Mouse (Mus musculus) bone marrow macrophage, adult 2 months (primary cell): ENCODE results near the gene Gm28557.
"Not testable (repeated sequence)": the region's sequence is repeated elsewhere in the genome, so short reads cannot be mapped to it uniquely, and the experiment has no call there.

Source experiments
- CTCF ChIP-seq: IDR thresholded peaks from 2 replicates; pipeline ENCODE4 v1.5.1; 2012; ENCODE audit warnings: low read depth, mild to moderate bottlenecking, low read length, moderate library complexity
- POLR2A ChIP-seq: IDR thresholded peaks from 2 replicates; pipeline ENCODE4 v1.6.1; 2012; ENCODE audit warnings: mild to moderate bottlenecking, low read depth, low read length, borderline replicate concordance

- TF ChIP-seq CTCF, POLR2A: not testable (repeated sequence)
Measured at GRCm38 (mm10) chr13:67127507-67127906, 19.1 kb upstream of the Gm28557 start.
